Mouse (Mus musculus): ENCODE measurements around the gene Ykt6. TPM values are rescaled to one million over a fixed set of nuclear protein-coding genes. Genes with fewer than 3 reads are reported as not detected.

Ykt6 gene
- polyA plus RNA-seq, 1 experiment from 2014 or later: 58.4 TPM

DNA sequence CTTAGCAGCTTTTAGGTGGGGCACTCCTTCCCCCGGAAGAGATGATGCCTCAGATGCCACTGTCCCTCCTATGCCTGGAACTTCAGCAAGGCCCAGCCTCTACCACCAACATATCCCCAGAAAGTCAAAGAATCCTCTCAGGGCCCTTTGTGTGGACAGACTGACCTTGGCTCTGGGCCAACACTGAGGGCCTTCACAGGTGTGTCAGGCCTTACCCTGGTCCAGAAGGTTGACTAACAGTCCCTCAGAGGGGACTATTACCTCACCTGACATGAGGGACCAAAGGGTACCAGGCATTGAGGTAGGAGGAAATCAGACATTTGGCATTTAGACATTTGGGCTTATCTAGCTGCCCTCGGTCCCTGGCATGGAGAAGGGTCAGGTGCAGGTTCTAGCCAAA is 24.6 kb downstream of the Ykt6 start:
- H3K9ac ChIP-seq: no peak overlapping the region
- H3K9me3 ChIP-seq: no peaks in the 10 kb centered on the region
- H3K4me3 ChIP-seq (replicated peaks): no peak overlapping the region
- WGBS: 92% methylated on average over 2 of the region's 2 CpGs
- no peak overlapping the region for H3K4me2 ChIP-seq
- ATAC-seq (ENCODE audit: low FRiP score): no peak
- H3K36me3 ChIP-seq (replicated peaks): no peaks in the 10 kb centered on the region
- H3K27me3 ChIP-seq: no peaks in the 10 kb centered on the region
- no peak overlapping the region for H3K27ac ChIP-seq
- no peaks in the 10 kb centered on the region for H3K4me1 ChIP-seq

DNA sequence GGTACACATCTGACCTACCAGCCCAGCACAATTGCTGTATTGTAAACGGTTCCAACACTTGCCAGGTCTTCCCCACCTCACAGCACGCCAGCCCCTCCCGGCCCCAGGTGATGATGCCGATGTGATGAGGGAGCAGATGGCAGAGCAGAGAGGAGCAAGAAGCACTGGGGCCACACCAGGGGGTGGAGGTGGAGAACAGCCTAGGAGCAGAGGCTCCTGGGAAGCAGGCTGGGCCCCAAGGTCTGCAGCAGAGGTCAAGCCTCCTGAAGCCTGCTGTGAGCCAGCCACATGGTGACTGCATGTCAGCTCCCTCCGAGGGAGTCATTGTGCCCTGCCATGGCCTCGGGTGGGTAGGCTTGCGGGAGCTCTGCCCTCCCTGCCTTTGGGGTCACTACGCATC is 25.1 kb downstream of the Ykt6 start:
- H3K27ac ChIP-seq: no peak overlapping the region

DNA sequence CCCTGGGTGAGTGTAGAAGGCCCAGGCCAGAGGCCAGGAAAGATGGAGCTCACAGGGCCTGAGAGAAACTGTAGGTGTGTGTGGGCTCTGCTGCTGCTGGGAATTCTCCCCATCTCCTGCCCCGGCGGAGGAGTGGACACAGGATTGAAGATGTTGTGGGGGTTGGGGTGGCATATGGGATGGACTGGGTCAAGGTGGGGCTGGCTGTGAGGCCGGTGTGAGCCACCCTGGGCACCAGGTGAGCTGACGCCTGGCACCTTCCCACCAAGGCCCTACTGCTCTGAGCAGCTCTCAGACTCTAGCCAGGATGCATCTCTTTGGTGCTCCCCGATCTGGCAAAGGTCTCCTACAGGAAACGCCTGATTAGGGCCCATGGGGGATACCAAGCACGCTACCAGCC is 25.8 kb downstream of the Ykt6 start:
- 90% methylated on average over 7 of the region's 7 CpGs for WGBS
- no peak for ATAC-seq (ENCODE audit: low FRiP score)
- H3K4me2 ChIP-seq: no peak overlapping the region
- H3K4me1 ChIP-seq: no peaks in the 10 kb centered on the region
- H3K27me3 ChIP-seq: no peaks in the 10 kb centered on the region
- no peaks in the 10 kb centered on the region for H3K9me3 ChIP-seq
- no peak overlapping the region for H3K4me3 ChIP-seq (replicated peaks)
- no peaks in the 10 kb centered on the region for H3K36me3 ChIP-seq (replicated peaks)
- H3K9ac ChIP-seq: no peak overlapping the region
- no peak overlapping the region for H3K27ac ChIP-seq

More for the DNA sequence above, 25.1 kb downstream of the Ykt6 start:
- WGBS: 78% methylated on average over 8 of the region's 8 CpGs
- H3K36me3 ChIP-seq (replicated peaks): no peaks in the 10 kb centered on the region
- H3K4me3 ChIP-seq (replicated peaks): no peak overlapping the region
- H3K27me3 ChIP-seq: no peaks in the 10 kb centered on the region
- no peak overlapping the region for H3K4me2 ChIP-seq
- H3K9ac ChIP-seq: no peak overlapping the region
- no peaks in the 10 kb centered on the region for H3K4me1 ChIP-seq
- no peaks in the 10 kb centered on the region for H3K9me3 ChIP-seq
- no peak for ATAC-seq (ENCODE audit: low FRiP score)

- H3K9ac ChIP-seq: no peak overlapping the region
- WGBS: 86% methylated on average over 5 of the region's 5 CpGs
- no peaks in the 10 kb centered on the region for H3K27me3 ChIP-seq
- no peaks in the 10 kb centered on the region for H3K4me1 ChIP-seq
- no peak overlapping the region for H3K4me3 ChIP-seq (replicated peaks)
- H3K27ac ChIP-seq: no peak overlapping the region
- H3K9me3 ChIP-seq: no peaks in the 10 kb centered on the region
- ATAC-seq (ENCODE audit: low FRiP score): no peak
- H3K4me2 ChIP-seq: no peak overlapping the region
- no peaks in the 10 kb centered on the region for H3K36me3 ChIP-seq (replicated peaks)
Measured at GRCm38 (mm10) chr11:5983629-5984028, 28.1 kb downstream of the Ykt6 start.

DNA sequence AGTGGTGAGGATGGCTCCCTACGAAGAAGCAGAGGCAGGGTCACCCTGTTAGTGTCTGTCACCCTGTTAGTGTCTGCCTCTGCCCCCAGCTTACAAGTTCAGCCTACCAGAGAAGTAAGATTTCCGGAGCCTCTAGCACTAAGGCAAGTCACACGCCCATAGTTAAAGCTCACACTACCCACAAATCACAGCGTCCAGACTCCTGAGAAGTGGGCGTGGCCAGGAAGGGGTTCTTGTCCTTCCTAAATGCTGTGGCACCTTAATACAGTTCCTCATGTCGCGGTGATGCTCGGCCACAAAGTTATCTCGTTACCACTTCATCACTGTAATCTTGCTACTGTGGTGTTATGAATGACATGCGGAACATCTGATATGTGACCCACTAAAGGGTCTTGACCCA is 32.6 kb downstream of the Ykt6 start:
- H3K36me3 ChIP-seq (replicated peaks): no peaks in the 10 kb centered on the region
- no peaks in the 10 kb centered on the region for H3K4me1 ChIP-seq
- 86% methylated on average over 10 of the region's 10 CpGs for WGBS
- H3K27ac ChIP-seq: no peak overlapping the region
- H3K4me2 ChIP-seq: no peak overlapping the region
- no peaks in the 10 kb centered on the region for H3K27me3 ChIP-seq
- no peak for ATAC-seq (ENCODE audit: low FRiP score)
- no peak overlapping the region for H3K9ac ChIP-seq
- H3K4me3 ChIP-seq (replicated peaks): no peak overlapping the region
- no peaks in the 10 kb centered on the region for H3K9me3 ChIP-seq

DNA sequence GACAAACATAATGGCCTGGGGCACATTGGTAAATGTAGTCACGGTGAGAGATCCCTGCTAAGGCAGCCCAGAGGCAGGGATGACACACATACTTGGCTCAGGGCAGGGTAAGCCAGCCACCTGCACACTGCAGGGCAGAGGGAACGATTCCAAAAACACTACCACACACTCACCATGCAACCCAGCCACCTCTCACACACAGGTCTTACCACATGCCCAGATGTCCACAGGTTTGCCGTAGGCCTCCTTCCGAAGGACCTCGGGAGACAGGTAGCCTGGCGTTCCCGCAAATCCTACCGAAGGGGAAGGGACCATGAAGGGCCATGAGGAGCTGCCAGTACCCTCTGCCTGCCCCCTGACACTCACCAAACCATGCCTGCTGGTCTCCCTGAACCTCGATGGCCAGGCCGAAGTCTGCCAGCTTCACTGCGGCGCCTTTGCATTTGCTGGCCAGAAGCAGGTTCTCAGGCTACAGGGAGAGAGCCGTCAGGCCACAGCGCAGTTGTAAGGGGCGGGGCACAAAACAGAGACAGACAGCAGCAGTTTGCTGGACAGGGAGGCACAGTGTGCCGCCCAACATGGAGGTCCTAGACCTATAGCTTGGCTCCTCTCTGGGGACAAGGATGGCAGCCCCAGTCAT is 34.6 kb downstream of the Ykt6 start:
- Histone ChIP-seq H3K9ac (no peak overlapping the region), H3K27me3 (no peaks in the 10 kb centered on the region), H3K36me3 (replicated peaks) (no peaks in the 10 kb centered on the region), H3K27ac (no peak overlapping the region), H3K4me1 (no peaks in the 10 kb centered on the region), H3K4me2 (no peak overlapping the region), H3K4me3 (replicated peaks) (no peak overlapping the region), H3K9me3 (no peaks in the 10 kb centered on the region)
- ATAC-seq (ENCODE audit: low FRiP score): no peak
- 87% methylated on average over 16 of the region's 16 CpGs for WGBS

- 27% methylated on average over 4 of the region's 4 CpGs for WGBS
- no peaks in the 10 kb centered on the region for H3K4me1 ChIP-seq
- no peak for ATAC-seq (ENCODE audit: low FRiP score)
- no peaks in the 10 kb centered on the region for H3K36me3 ChIP-seq (replicated peaks)
- H3K4me2 ChIP-seq: no peak overlapping the region
- H3K9ac ChIP-seq: no peak overlapping the region
- no peak overlapping the region for H3K27ac ChIP-seq
- no peak overlapping the region for H3K4me3 ChIP-seq (replicated peaks)
- H3K9me3 ChIP-seq: no peaks in the 10 kb centered on the region
- no peaks in the 10 kb centered on the region for H3K27me3 ChIP-seq
Measured at GRCm38 (mm10) chr11:5990910-5991309, 35.4 kb downstream of the Ykt6 start.

DNA sequence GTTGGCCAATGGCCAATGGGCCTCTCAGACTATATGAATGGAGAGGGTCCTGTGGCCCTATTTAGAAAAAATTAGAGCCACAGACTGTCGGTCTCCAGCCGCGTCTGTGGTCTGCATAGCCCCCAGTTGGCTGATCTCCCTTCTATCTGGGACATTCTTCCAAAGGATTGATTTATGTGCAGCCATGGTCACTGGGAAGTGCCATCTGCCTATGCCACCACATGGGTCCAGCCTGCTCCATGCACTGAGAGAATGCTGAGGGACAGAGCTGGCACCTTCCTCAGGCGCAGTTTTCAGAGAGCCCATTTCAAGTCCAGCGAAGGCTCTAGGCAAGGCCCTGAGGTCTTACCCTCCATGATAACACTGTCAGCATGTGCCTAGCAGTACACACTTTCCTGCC is 38.7 kb downstream of the Ykt6 start:
- no peaks in the 10 kb centered on the region for H3K9me3 ChIP-seq
- no peak overlapping the region for H3K4me2 ChIP-seq
- no peak overlapping the region for H3K9ac ChIP-seq
- H3K36me3 ChIP-seq (replicated peaks): no peaks in the 10 kb centered on the region
- ATAC-seq (ENCODE audit: low FRiP score): no peak
- H3K27ac ChIP-seq: no peak overlapping the region
- no peaks in the 10 kb centered on the region for H3K27me3 ChIP-seq
- WGBS: 93% methylated on average over 5 of the region's 5 CpGs
- H3K4me3 ChIP-seq (replicated peaks): no peak overlapping the region
- no peaks in the 10 kb centered on the region for H3K4me1 ChIP-seq

- ATAC-seq (ENCODE audit: low FRiP score): no peak
- peaks cover 6% of the 10 kb centered on the region for H3K4me1 ChIP-seq
Measured at GRCm38 (mm10) chr11:5994880-5995279, 39.4 kb downstream of the Ykt6 start.

DNA sequence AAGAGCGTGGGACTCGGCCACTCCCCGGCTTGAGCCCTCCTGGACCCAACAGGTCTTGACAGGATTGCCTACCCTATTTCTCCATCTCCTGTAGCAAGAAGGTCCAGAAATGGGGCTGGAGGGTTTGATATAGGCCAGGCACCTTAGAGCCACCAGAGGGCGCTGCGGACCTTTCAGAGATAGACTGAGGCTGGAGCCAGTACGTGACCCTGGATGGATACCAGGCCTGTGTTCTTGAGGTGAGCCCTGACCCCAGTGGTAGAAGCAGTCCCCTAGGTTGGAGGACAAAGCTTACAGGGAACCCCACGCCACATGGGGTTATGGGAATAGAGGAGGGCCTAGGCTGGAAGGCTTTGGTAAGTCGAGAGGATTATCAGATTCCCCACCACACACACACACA is 40.5 kb downstream of the Ykt6 start:
- Histone ChIP-seq H3K9me3 (no peaks in the 10 kb centered on the region), H3K36me3 (replicated peaks) (no peaks in the 10 kb centered on the region), H3K27me3 (no peaks in the 10 kb centered on the region), H3K4me3 (replicated peaks) (no peak overlapping the region), H3K27ac (no peak overlapping the region), H3K4me1 (peaks cover 17% of the 10 kb centered on the region), H3K4me2 (no peak overlapping the region), H3K9ac (no peak overlapping the region)
- WGBS: 19% methylated on average over 8 of the region's 8 CpGs
- ATAC-seq (ENCODE audit: low FRiP score): peak; percentile 54

More at GRCm38 (mm10) chr11:5994880-5995279, 39.4 kb downstream of the Ykt6 start:
- Histone ChIP-seq H3K9ac (no peak overlapping the region), H3K4me2 (no peak overlapping the region), H3K27me3 (no peaks in the 10 kb centered on the region), H3K36me3 (replicated peaks) (no peaks in the 10 kb centered on the region), H3K9me3 (no peaks in the 10 kb centered on the region), H3K4me3 (replicated peaks) (no peak overlapping the region), H3K27ac (no peak overlapping the region)
- WGBS: 82% methylated on average over 3 of the region's 3 CpGs

DNA sequence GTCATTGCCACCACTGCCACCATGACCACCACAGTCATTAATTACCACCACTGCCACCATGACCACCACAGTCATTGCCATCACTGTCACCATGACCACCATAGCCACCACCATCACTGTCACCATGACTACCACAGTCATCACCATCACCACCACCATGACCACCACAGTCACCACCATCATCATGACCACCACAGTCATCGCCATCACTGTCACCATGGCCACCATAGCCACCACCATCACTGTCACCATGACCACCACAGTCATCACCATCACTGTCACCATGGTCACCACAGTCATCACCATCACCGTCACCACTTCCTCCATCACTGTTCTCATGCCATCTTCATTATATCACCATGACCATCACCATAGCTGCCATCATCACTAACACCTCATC is 43.0 kb downstream of the Ykt6 start:
- Histone ChIP-seq H3K27ac (no peak overlapping the region), H3K9me3 (no peaks in the 10 kb centered on the region), H3K4me1 (peaks cover 20% of the 10 kb centered on the region), H3K36me3 (replicated peaks) (no peaks in the 10 kb centered on the region), H3K4me2 (no peak overlapping the region), H3K27me3 (no peaks in the 10 kb centered on the region; the same call in 1 of the 2 replicates), H3K9ac (no peak overlapping the region), H3K4me3 (replicated peaks) (no peak overlapping the region)
- no peak for ATAC-seq (ENCODE audit: low FRiP score)
- WGBS: 96% methylated on average over 2 of the region's 2 CpGs

GRCm38 (mm10) chr11:5999832-6000771 is 44.6 kb downstream of the Ykt6 start:
- peak; percentile 79 for ATAC-seq (ENCODE audit: low FRiP score)
- WGBS: 6% methylated on average over 8 of the region's 8 CpGs
- Histone ChIP-seq H3K4me3 (replicated peaks) (no peak overlapping the region), H3K4me1 (peaks cover 20% of the 10 kb centered on the region), H3K9me3 (no peaks in the 10 kb centered on the region), H3K27ac (peak overlapping the region; percentile 78), H3K4me2 (peak overlapping the region; percentile 10; the same call in 1 of the 2 replicates), H3K36me3 (replicated peaks) (no peaks in the 10 kb centered on the region), H3K27me3 (peaks cover 16% of the 10 kb centered on the region), H3K9ac (no peak overlapping the region)

All from forebrain, embryonic 12.5 days (tissue).